Mouse (Mus musculus): ENCODE results near the gene Sars2. TPM values are rescaled to one million over a fixed set of nuclear protein-coding genes. Genes with fewer than 3 reads are reported as not detected.

Gene Sars2
- polyA plus RNA-seq, 1 experiment from 2014 or later, result 12.3 TPM

DNA sequence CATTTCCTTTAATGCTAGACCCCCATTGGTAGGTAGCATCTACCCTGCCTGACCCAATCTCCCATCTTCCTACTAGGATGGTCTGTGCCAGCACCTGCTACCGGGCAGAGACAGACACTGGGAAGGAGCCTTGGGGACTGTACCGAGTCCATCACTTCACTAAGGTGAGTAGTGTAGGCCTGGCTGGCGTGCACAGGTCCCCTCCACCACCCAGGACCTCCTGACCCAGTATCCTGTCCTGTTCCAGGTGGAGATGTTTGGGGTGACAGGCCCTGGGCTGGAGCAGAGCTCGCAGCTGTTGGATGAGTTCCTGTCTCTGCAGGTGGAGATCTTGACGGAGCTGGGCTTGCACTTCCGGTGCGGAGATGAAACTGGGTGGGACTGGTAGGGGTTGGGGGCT, 8.1 kb downstream of the Sars2 start:
- ATAC-seq (ENCODE audit: low FRiP score, low TSS enrichment), result no peak
- Histone ChIP-seq H3K9ac (ENCODE audit: low read length) (no peak overlapping the region), H3K4me2 (replicated peaks; ENCODE audit: low read depth) (no peak overlapping the region), H3K36me3 (ENCODE audit: control insufficient read depth, insufficient read depth, low read length) (peaks cover 6% of the 10 kb centered on the region; the same call in 1 of the 2 replicates), H3K4me1 (replicated peaks; ENCODE audit: control insufficient read depth, insufficient read depth) (no peaks in the 10 kb centered on the region), H3K9me3 (ENCODE audit: control insufficient read depth, low read length) (no peaks in the 10 kb centered on the region), H3K27me3 (ENCODE audit: control insufficient read depth, insufficient read depth, low read length) (no peaks in the 10 kb centered on the region), H3K27ac (replicated peaks) (no peak overlapping the region), H3K4me3 (ENCODE audit: low read depth, low read length) (no peak overlapping the region)
- TF ChIP-seq CTCF (IDR thresholded peaks at IDR 0.05; ENCODE audit: low read depth) (no peak), EP300 (optimal IDR thresholded peaks at IDR 0.05) (no peak)
- DNase-seq (ENCODE audit: low spot score), result no peak
- 87% methylated on average over 7 of the region's 7 CpGs for WGBS

DNA sequence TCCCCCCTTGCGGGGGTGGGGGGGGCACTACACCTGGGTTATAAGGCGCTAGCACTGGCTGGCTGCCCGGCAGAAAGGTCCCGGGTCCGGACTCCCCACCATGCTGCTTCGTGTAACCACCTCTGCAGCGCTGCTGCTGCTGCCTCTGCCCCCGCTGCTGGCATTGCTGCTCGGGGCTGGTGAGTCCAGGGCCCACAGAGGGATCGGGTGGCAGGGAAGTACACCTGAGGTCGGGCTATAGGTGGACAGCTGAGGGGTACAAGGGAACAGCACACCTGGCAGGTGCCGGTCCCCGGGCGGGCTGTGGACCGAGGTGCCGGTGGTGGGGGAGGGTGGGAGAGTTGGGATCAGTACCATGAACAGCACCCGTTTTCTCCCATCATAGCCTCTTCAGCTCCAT, 14.3 kb downstream of the Sars2 start, which contains the start of gene Ccer2:
Ccer2 (plus strand) TSS at position 96 of the 400 bp plus-strand sequence.
- H3K27ac ChIP-seq (replicated peaks), result no peak within 1 kb of the TSS
- no peak within 1 kb of the TSS for H3K9ac ChIP-seq (ENCODE audit: low read length)
- no peak for TF ChIP-seq CTCF (IDR thresholded peaks at IDR 0.05; ENCODE audit: low read depth)
- 1% methylated on average over 16 of the region's 17 CpGs for WGBS
- DNase-seq (ENCODE audit: low spot score) (no peak), ATAC-seq (ENCODE audit: low FRiP score, low TSS enrichment) (peak; percentile 14; the same call in 1 of the 2 replicates)
- no peaks in the 10 kb centered on the region for H3K4me1 ChIP-seq (replicated peaks; ENCODE audit: control insufficient read depth, insufficient read depth)
- H3K4me3 ChIP-seq (ENCODE audit: low read depth, low read length), result no peak within 1 kb of the TSS
- H3K4me2 ChIP-seq (replicated peaks; ENCODE audit: low read depth), result no peak within 1 kb of the TSS; the same call in none of the 2 replicates
- H3K9me3 ChIP-seq (ENCODE audit: control insufficient read depth, low read length), result no peaks in the 10 kb centered on the region
- peaks cover 17% of the 10 kb centered on the region for H3K36me3 ChIP-seq (ENCODE audit: control insufficient read depth, insufficient read depth, low read length)
- no peaks in the 10 kb centered on the region for H3K27me3 ChIP-seq (ENCODE audit: control insufficient read depth, insufficient read depth, low read length)

DNA sequence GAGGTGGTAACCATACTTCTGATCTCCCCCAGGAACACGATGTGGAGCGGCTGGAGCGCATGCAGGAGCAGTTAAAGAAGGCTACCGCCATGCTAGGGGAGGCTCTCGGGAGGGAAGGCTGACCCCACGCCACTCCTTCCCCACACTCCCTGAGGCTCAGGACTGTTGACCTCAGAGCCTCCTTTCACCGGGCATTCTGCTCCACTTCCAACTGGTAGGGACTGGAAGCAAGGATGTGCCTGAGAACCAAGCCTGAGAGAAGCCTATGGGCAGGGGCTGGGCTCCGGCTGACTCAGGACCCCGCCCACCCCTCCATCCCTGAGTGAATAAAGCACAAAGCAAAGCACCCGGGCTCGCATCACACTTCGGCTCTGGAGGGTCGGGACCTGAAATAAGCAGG, 16.8 kb downstream of the Sars2 start:
- H3K9ac ChIP-seq (ENCODE audit: low read length), result no peak overlapping the region
- no peak for ATAC-seq (ENCODE audit: low FRiP score, low TSS enrichment)
- no peaks in the 10 kb centered on the region for H3K4me1 ChIP-seq (replicated peaks; ENCODE audit: control insufficient read depth, insufficient read depth)
- H3K36me3 ChIP-seq (ENCODE audit: control insufficient read depth, insufficient read depth, low read length), result peaks cover 18% of the 10 kb centered on the region
- H3K9me3 ChIP-seq (ENCODE audit: control insufficient read depth, low read length), result no peaks in the 10 kb centered on the region
- H3K4me3 ChIP-seq (ENCODE audit: low read depth, low read length), result no peak overlapping the region
- TF ChIP-seq EP300 (optimal IDR thresholded peaks at IDR 0.05) (no peak), CTCF (IDR thresholded peaks at IDR 0.05; ENCODE audit: low read depth) (no peak)
- no peak for DNase-seq (ENCODE audit: low spot score)
- no peaks in the 10 kb centered on the region for H3K27me3 ChIP-seq (ENCODE audit: control insufficient read depth, insufficient read depth, low read length)
- WGBS, result 82% methylated on average over 13 of the region's 13 CpGs
- no peak overlapping the region for H3K4me2 ChIP-seq (replicated peaks; ENCODE audit: low read depth)
- no peak overlapping the region for H3K27ac ChIP-seq (replicated peaks)

DNA sequence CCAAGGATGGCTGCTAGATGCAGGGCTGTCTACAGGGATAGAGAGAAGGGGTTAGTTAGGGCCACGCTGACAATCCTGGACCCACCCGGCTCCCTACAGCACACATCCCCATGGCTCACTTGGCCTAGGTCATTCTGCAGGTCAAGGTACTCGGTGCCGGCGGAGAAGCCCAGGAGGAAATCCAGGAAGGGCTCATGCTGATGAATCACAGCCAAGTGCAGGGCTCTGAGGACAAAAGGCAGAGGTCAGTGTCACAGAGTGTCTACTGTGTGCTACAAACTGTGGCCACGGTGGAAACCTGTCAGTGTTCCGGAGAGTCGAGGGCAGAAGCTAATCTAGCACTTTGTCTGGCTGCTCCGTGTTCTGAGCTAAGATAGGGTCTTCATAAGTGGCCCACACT, 20.1 kb downstream of the Sars2 start:
- H3K36me3 ChIP-seq (ENCODE audit: control insufficient read depth, insufficient read depth, low read length), result peaks cover 18% of the 10 kb centered on the region
- no peak overlapping the region for H3K4me3 ChIP-seq (ENCODE audit: low read depth, low read length)
- no peaks in the 10 kb centered on the region for H3K27me3 ChIP-seq (ENCODE audit: control insufficient read depth, insufficient read depth, low read length)
- DNase-seq (ENCODE audit: low spot score) (no peak), ATAC-seq (ENCODE audit: low FRiP score, low TSS enrichment) (no peak)
- H3K9ac ChIP-seq (ENCODE audit: low read length), result no peak overlapping the region
- WGBS, result 89% methylated on average over 9 of the region's 9 CpGs
- H3K9me3 ChIP-seq (ENCODE audit: control insufficient read depth, low read length), result no peaks in the 10 kb centered on the region
- H3K4me1 ChIP-seq (replicated peaks; ENCODE audit: control insufficient read depth, insufficient read depth), result peaks cover 3% of the 10 kb centered on the region; the same call in 1 of the 2 replicates
- TF ChIP-seq CTCF (IDR thresholded peaks at IDR 0.05; ENCODE audit: low read depth) (no peak), EP300 (optimal IDR thresholded peaks at IDR 0.05) (no peak)
- no peak overlapping the region for H3K27ac ChIP-seq (replicated peaks)
- H3K4me2 ChIP-seq (replicated peaks; ENCODE audit: low read depth), result no peak overlapping the region

DNA sequence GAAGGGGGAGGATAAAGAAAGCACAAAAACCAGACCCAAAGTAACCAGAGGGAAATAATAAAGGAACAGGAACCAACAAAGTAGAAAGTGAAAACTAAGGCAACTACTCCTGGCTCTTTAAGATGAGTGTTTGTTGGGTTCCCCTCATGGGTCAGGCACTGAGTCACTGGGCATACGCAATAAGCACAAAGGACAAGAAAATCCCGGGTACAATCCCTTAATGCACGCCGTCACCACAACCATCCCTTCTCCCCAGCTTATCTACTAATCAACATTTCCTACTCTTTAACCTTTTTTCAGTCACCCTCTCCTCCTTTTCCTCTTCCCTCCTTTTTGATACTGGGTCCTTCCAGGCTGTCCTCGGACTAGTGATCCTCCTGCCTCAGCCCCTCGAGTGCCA, 23.4 kb downstream of the Sars2 start:
- Histone ChIP-seq H3K27me3 (ENCODE audit: control insufficient read depth, insufficient read depth, low read length) (no peaks in the 10 kb centered on the region), H3K9ac (ENCODE audit: low read length) (no peak overlapping the region), H3K4me1 (replicated peaks; ENCODE audit: control insufficient read depth, insufficient read depth) (peaks cover 8% of the 10 kb centered on the region), H3K9me3 (ENCODE audit: control insufficient read depth, low read length) (no peaks in the 10 kb centered on the region), H3K36me3 (ENCODE audit: control insufficient read depth, insufficient read depth, low read length) (peaks cover 11% of the 10 kb centered on the region), H3K4me3 (ENCODE audit: low read depth, low read length) (no peak overlapping the region), H3K27ac (replicated peaks) (no peak overlapping the region), H3K4me2 (replicated peaks; ENCODE audit: low read depth) (peak overlapping the region; percentile 63)
- 63% methylated on average over 6 of the region's 6 CpGs for WGBS
- TF ChIP-seq CTCF (IDR thresholded peaks at IDR 0.05; ENCODE audit: low read depth) (no peak), EP300 (optimal IDR thresholded peaks at IDR 0.05) (no peak)
- ATAC-seq (ENCODE audit: low FRiP score, low TSS enrichment) (no peak), DNase-seq (ENCODE audit: low spot score) (no peak)

DNA sequence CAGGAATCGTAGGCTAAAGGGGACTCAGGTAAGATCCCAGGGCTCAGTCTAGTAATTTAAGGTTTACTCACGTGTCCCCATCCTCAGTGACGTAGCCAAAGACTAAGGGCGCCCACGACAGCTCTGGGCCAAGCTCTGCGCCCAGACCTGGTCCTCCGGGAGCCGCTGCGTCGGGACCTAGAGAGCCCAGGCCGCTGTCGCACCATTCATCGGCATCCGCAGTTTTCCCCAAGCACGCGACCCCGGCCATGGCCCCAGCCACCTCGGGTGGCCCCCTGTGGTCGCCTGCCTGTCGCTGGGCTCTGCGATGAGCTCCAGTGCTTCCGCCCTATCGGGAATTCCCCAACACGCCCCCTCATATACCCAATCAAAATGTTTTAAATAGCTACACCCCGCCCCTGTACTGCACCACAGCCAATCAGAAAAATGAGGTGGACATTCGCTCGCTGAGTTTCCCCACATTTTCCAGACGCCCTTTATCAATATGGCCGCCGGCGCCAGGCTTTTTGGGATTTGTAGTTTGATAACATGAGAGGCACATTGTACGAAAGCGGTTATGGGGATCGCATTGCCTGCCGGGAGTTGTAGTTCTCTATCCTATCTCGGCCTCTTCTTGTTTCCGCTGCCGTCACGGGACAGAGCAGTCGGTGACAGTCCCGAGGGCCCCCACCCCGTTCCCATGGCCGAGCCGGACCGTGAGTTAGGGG, 24.5 kb downstream of the Sars2 start, which contains the start of gene Sirt2:
Sirt2 (plus strand) TSS at position 563 of the 707 bp plus-strand sequence.
- TF ChIP-seq CTCF (IDR thresholded peaks at IDR 0.05; ENCODE audit: low read depth) (peak; percentile 29; the same call in 1 of the 2 replicates), EP300 (optimal IDR thresholded peaks at IDR 0.05) (peak; percentile 81)
- Histone ChIP-seq H3K27ac (replicated peaks) (0 out of 2 replicates have a peak within 1 kb of the TSS, but pooled peaks have one; percentile 5), H3K27me3 (ENCODE audit: control insufficient read depth, insufficient read depth, low read length) (no peaks in the 10 kb centered on the region), H3K9ac (ENCODE audit: low read length) (peak within 1 kb of the TSS; percentile 76), H3K36me3 (ENCODE audit: control insufficient read depth, insufficient read depth, low read length) (peaks cover 2% of the 10 kb centered on the region; the same call in 1 of the 2 replicates), H3K4me1 (replicated peaks; ENCODE audit: control insufficient read depth, insufficient read depth) (peaks cover 8% of the 10 kb centered on the region), H3K9me3 (ENCODE audit: control insufficient read depth, low read length) (no peaks in the 10 kb centered on the region), H3K4me2 (replicated peaks; ENCODE audit: low read depth) (peak within 1 kb of the TSS; percentile 63), H3K4me3 (ENCODE audit: low read depth, low read length) (peak within 1 kb of the TSS; percentile 74)
- ATAC-seq (ENCODE audit: low FRiP score, low TSS enrichment), result peak; percentile 98
- peak; percentile 97 for DNase-seq (ENCODE audit: low spot score)
- WGBS, result under 1% methylated on average over 45 of the region's 45 CpGs
